Mouse (Mus musculus) urinary bladder, adult 2 months (tissue): ENCODE data around the gene 2310034G01Rik. TPM values are rescaled to one million over a fixed set of nuclear protein-coding genes. Genes with fewer than 3 reads are reported as not detected.

ENCODE experiments used
- DNase-seq: peaks from one replicate; pipeline ENCODE4 v3.0.0; 2022; ENCODE audit warnings: low spot score
- polyA plus RNA-seq: library from polyadenylated mRNA; depleted of rRNA; stranded (reverse); fragments of >200 nt; gene quantifications from 2 replicates; pipeline ENCODE4 v1.2.3, GENCODE M21; 2012

2310034G01Rik gene
- polyA plus RNA-seq, 1 experiment: 3.0 TPM

GRCm38 (mm10) chr19:46357344-46358280 is 7.5 kb upstream of the 2310034G01Rik start:
- no peak for DNase-seq

- peak; percentile 72 for DNase-seq
Measured at GRCm38 (mm10) chr19:46356701-46357138, 6.6 kb upstream of the 2310034G01Rik start.

GRCm38 (mm10) chr19:46349550-46349949 is 552 bp downstream of the 2310034G01Rik start:
- no peak for DNase-seq

- DNase-seq: peak; percentile 63
Measured at GRCm38 (mm10) chr19:46348761-46349458, 1.2 kb downstream of the 2310034G01Rik start.

DNA sequence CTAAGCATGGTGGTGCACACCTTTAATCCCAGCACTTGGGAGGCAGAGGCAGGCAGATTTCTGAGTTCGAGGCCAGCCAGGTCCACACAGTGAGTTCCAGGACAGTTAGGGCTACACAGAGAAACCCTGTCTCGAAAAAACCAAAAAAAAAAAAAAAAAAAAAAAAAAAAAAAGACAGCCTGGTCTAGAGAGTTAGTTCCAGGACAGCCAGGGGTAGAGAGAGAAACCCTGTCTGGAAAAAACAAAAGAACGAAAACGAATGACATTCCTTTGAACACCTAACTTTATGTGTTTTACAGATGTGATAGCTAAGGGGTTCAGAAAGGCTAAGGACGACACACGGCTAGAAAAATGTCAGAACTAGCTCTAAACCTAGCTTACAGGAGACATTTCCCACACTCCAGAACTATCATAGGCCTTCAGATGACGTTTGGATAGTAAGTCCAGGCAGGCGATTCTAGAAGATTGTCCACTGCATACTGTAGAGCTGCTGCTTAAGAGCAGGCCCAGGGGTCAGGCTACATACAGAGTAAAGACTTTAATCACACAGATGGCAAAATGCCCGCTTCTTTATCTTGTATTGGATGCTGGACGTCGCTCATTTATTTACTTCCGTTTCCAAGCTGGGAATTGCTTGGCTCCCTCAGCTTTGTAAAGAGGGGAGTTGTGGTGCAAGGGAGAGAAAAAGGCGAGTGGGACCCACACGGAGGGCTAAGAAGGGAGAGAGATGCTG is 2.0 kb downstream of the 2310034G01Rik start:
- no peak for DNase-seq

DNA sequence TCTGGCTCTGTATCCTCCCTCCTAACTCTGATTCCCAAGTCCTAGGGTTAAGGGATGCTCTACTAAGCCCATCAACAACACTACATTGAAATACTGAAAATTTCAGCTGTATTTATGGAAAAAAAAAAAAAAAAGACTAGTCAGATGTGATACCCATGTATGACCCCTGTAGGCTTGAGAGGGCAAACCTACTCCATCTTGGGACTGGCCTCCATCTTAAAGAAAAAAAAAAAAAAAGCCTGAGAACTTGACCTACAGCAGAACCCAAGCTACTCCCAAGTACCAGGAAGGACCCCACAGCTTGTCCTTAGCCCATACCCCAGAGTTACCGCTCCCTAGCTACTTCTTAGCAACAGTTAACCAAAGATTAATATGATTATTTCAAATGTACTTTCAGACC is 3.0 kb downstream of the 2310034G01Rik start:
- DNase-seq: no peak

DNA sequence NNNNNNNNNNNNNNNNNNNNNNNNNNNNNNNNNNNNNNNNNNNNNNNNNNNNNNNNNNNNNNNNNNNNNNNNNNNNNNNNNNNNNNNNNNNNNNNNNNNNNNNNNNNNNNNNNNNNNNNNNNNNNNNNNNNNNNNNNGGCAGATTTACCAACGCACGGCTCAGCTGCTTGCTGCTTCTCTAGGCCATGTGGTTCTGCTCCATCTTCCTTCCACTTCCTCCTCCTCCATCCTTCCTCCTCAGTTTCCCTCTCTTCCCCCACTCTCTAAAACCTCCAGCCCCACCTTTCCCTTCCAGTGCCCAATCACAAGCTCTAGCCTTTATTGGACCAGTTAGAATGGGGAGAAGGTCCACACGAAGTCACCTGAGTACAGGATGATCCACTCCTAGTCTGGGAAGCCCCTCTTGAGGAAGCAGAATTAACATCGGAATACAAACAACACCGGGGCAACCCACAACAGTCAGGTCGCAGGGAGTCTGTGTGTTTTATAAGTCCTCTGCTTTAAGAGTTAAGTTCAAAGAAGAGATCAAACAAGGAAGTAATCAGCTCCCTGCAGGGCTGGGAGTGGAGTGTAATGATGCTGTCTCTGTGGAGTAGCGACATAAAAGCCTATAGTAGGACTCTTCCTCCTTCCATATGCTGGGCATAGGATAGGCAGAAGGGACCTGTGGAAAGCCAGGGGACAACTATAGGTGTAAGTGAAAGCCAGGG is 5.2 kb downstream of the 2310034G01Rik start:
- no peak for DNase-seq

GRCm38 (mm10) chr19:46339287-46339971 is 10.7 kb downstream of the 2310034G01Rik start:
- no peak for DNase-seq

- DNase-seq: no peak
Measured at GRCm38 (mm10) chr19:46338942-46339286, 11.2 kb downstream of the 2310034G01Rik start.

GRCm38 (mm10) chr19:46338331-46338936 is 11.7 kb downstream of the 2310034G01Rik start, which contains the start of gene Cuedc2:
Gene Cuedc2 (minus strand): TSS chr19:46338702.
- DNase-seq: peak; percentile 88

DNA sequence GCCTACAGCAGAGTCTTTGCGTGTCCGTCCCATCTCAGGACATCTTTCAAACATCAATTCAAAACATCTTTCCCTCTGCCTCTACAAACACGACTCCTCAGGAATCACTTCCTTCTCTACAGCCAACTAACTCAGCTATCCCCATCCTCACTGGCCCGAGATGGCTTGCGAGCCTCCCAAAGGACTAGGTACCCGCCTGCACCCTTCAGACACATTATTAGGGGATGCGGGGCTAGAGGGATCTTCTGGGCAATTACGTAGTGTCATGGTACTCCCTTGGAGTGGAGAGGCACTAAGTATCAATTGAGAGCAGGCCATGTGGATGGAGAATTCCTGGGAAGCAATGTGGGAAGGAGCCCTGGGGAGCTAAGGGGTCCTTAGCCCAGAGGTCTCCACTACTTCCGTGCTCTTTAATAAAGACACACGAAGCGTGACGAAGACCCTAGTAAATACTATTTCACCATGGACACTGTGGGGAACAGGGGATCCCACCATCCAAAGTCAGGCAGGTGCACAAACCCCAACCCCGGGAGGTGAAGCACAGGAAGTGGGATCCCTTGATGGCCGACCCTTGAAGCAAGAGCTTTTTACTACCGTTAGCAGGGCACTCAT is 12.3 kb downstream of the 2310034G01Rik start:
- DNase-seq: no peak

DNA sequence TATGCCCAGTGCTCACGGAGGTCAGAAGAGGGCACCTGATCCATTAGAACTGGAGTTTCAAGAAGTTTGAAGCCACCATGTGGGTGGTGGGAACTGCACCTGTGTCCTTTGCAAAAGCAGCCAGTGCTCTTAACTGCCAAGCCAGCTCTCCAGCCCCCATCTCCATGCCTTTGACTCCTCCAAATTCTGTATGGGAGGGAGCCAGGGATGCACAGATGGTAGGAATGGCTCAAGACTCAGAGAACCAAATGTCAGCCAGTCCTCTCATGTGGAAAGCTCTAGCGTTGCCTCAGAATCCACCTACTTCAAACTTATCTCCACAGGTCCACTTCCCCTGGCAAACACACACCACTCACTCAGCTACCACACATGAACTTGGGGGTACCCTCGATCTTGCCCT is 16.2 kb downstream of the 2310034G01Rik start:
- DNase-seq: no peak

GRCm38 (mm10) chr19:46332721-46333339 is 17.3 kb downstream of the 2310034G01Rik start:
- DNase-seq: no peak

DNA sequence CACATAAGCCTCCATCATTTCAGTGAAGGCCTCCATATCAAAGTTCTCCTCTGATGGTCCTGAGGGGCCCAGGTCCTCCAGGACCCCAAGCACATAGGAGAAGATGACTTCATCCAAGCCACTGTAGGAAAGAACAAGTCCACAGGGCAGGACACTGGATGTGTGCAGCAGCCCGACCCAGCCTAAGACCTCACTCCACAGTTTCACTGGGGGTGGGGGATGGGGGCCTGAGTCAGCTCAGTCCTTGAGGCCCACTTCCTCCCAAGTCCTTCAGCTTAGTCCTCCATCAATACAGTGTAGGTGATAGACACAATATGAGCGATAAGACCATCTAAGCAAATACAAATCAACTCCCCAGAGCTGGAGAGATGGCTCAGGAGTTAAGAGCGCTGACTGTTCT is 18.2 kb downstream of the 2310034G01Rik start:
- DNase-seq: no peak

DNA sequence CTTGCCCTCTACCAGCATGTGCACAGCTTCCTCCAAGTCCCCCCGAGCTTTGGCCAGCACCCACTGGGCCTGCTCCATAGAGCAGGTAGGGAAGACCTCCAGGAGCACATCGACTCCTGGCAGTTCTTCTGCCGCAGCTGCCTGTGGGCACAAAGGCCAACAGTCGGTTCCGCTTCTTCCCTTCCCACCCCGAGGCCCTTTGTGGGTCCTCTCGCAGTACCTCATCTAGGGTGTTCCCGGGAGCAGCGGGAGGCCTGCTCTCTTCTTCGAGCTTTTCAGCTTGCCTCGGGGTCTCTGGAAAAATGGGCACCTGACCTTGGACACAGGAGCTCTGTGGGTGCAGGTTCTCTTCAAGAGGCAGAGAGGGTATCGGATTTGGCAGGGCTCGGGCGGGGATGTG is 18.8 kb downstream of the 2310034G01Rik start:
- DNase-seq: no peak

GRCm38 (mm10) chr19:46330696-46331095 is 19.4 kb downstream of the 2310034G01Rik start:
- no peak for DNase-seq

GRCm38 (mm10) chr19:46329951-46330350 is 20.2 kb downstream of the 2310034G01Rik start:
- DNase-seq: peak; percentile 70

DNA sequence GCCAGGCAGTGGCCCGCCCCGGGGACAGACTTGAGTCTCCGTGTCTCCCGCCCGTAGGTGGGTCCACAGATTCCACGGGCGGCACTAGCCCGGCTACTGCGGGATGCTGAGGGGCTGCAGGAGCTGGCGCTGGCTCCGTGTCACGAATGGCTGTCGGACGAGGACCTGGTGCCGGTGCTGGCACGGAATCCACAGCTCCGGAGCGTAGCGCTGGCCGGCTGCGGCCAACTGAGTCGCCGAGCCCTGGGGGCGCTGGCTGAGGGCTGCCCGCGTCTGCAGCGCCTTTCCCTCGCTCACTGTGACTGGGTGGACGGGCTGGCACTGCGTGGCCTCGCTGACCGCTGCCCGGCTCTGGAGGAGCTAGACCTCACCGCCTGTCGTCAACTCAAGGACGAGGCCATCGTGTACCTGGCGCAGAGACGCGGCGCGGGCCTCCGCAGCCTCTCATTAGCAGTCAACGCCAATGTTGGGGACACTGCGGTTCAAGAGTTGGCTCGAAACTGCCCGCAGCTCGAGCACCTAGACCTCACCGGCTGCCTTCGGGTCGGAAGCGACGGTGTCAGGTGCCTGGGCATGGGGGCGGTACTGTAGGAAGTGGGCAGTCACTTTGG is 21.0 kb downstream of the 2310034G01Rik start:
- DNase-seq: no peak
